Mouse (Mus musculus) intestine, embryonic 14.5 days (tissue): ENCODE data around the gene Fam193a. TPM values are rescaled to one million over a fixed set of nuclear protein-coding genes. Genes with fewer than 3 reads are reported as not detected.

Source experiments
- ATAC-seq: fragments of 200-750 bp; cut with Nextera tagmentation; replicated peaks from 2 replicates; pipeline ENCODE4 v1.8.0; 2017; ENCODE audit warnings: low read depth, moderate number of reproducible peaks, moderate TSS enrichment, moderate library complexity; ENCODE audit not compliant: low FRiP score, low TSS enrichment
- DNase-seq: peaks from one replicate; pipeline ENCODE4 v3.0.0-alpha.2; 2018; ENCODE audit warnings: low spot score
- H3K27ac ChIP-seq: fragments of 300-500 bp; sonication (generic); 2 replicates; pipeline ENCODE4 v1.5.1; 2014; ENCODE audit warnings: low read depth, mild to moderate bottlenecking, control low read depth
- H3K27me3 ChIP-seq: fragments of 300-500 bp; sonication (generic); replicated peaks from 2 replicates; pipeline ENCODE4 v1.6.1; 2014; ENCODE audit warnings: low read length, control low read depth; ENCODE audit not compliant: control insufficient read depth, insufficient read depth
- H3K36me3 ChIP-seq: fragments of 300-500 bp; sonication (generic); 2 replicates; pipeline ENCODE4 v1.6.1; 2014; ENCODE audit warnings: low read length, control low read depth; ENCODE audit not compliant: control insufficient read depth, insufficient read depth
- H3K4me1 ChIP-seq: fragments of 300-500 bp; sonication (generic); replicated peaks from 2 replicates; pipeline ENCODE4 v1.6.1; 2014; ENCODE audit warnings: low read length, control low read depth, mixed read lengths; ENCODE audit not compliant: control insufficient read depth, insufficient read depth
- H3K4me2 ChIP-seq: fragments of 300-500 bp; sonication (generic); 2 replicates; pipeline ENCODE4 v1.6.1; 2014; ENCODE audit warnings: low read length
- H3K4me3 ChIP-seq: fragments of 300-500 bp; sonication (generic); 2 replicates; pipeline ENCODE4 v1.5.1; 2014; ENCODE audit warnings: low read depth, low read length, control low read depth, mixed read lengths
- H3K9ac ChIP-seq: fragments of 300-500 bp; sonication (generic); 2 replicates; pipeline ENCODE4 v1.6.1; 2014; ENCODE audit warnings: mild to moderate bottlenecking, low read length
- H3K9me3 ChIP-seq: fragments of 300-500 bp; sonication (generic); 2 replicates; pipeline ENCODE4 v1.6.1; 2016; ENCODE audit warnings: low read length, control low read depth; ENCODE audit not compliant: control insufficient read depth
- WGBS: fragments of 180-500 bp; shearing (Covaris S2); extraction: QIAGEN DNeasy Blood & Tissue Kit; methylation state at CpG from one replicate; pipeline ENCODE4 v1.1.7; 2014; 5-methylcytosine and 5-hydroxymethylcytosine counted together
- polyA plus RNA-seq: library from polyadenylated mRNA; unstranded; fragments of >200 nt; fragmentation: Nextera tagmentation; extraction: Ambion mirVana; gene quantifications from 2 replicates; pipeline ENCODE4 v1.2.1, GENCODE M21; 2014

The Fam193a gene
- polyA plus RNA-seq, 1 experiment from 2014 or later = 13.0 TPM

- DNase-seq (peak; percentile 4), ATAC-seq (no peak)
- Histone ChIP-seq H3K4me2 (no peak overlapping the region), H3K36me3 (peaks cover 74% of the 10 kb centered on the region), H3K4me1 (no peaks in the 10 kb centered on the region), H3K9ac (no peak overlapping the region), H3K27me3 (no peaks in the 10 kb centered on the region), H3K9me3 (no peaks in the 10 kb centered on the region), H3K4me3 (no peak overlapping the region), H3K27ac (no peak overlapping the region)
- 96% methylated on average over 1 of the region's 1 CpGs for WGBS
Observed at GRCm38 (mm10) chr5:34458994-34459393, 89.3 kb downstream of the Fam193a start.

GRCm38 (mm10) chr5:34461294-34461693, 91.6 kb downstream of the Fam193a start:
- Histone ChIP-seq H3K4me2 (no peak overlapping the region), H3K9ac (no peak overlapping the region), H3K9me3 (no peaks in the 10 kb centered on the region), H3K4me1 (no peaks in the 10 kb centered on the region), H3K27me3 (no peaks in the 10 kb centered on the region), H3K27ac (no peak overlapping the region), H3K4me3 (no peak overlapping the region), H3K36me3 (peaks cover 86% of the 10 kb centered on the region)
- WGBS = 97% methylated on average over 4 of the region's 4 CpGs
- ATAC-seq (no peak), DNase-seq (peak; percentile 44)

DNA sequence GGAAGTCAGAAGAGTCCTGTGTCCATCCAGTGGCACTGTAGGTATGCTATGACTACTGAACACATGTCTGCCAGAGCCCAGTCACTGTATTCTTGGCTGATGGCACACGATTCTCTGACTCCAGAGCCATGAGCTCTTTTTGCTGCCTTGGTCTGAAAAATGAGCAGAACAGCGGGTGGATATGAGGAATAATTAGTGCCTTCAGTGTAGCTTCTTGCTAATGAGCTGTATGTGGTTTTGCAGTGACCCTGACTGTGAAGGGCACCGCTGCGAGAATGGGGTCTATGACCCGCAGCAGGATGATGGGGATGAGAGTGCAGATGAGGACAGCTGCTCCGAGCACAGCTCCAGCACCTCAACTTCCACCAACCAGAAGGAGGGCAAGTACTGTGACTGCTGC, 92.1 kb downstream of the Fam193a start:
- no peaks in the 10 kb centered on the region for H3K27me3 ChIP-seq
- WGBS = 93% methylated on average over 6 of the region's 6 CpGs
- no peak overlapping the region for H3K27ac ChIP-seq
- ATAC-seq (no peak), DNase-seq (peak; percentile 44)
- H3K4me1 ChIP-seq = no peaks in the 10 kb centered on the region
- H3K4me2 ChIP-seq = no peak overlapping the region
- peaks cover 92% of the 10 kb centered on the region for H3K36me3 ChIP-seq
- no peak overlapping the region for H3K9ac ChIP-seq
- no peaks in the 10 kb centered on the region for H3K9me3 ChIP-seq
- no peak overlapping the region for H3K4me3 ChIP-seq

- ATAC-seq (no peak), DNase-seq (peak; percentile 27)
- Histone ChIP-seq H3K27me3 (no peaks in the 10 kb centered on the region), H3K9me3 (no peaks in the 10 kb centered on the region), H3K4me1 (no peaks in the 10 kb centered on the region), H3K27ac (no peak overlapping the region), H3K4me3 (no peak overlapping the region), H3K9ac (no peak overlapping the region), H3K36me3 (peaks cover 80% of the 10 kb centered on the region), H3K4me2 (no peak overlapping the region)
- 84% methylated on average over 1 of the region's 1 CpGs for WGBS
Observed at GRCm38 (mm10) chr5:34466079-34466478, 96.3 kb downstream of the Fam193a start.

- H3K4me1 ChIP-seq = no peaks in the 10 kb centered on the region
- no peak overlapping the region for H3K27ac ChIP-seq
- no peak for ATAC-seq
- WGBS = 97% methylated on average over 2 of the region's 2 CpGs
- peak; percentile 2 for DNase-seq
- H3K36me3 ChIP-seq = peaks cover 80% of the 10 kb centered on the region
- no peak overlapping the region for H3K9ac ChIP-seq
- no peaks in the 10 kb centered on the region for H3K9me3 ChIP-seq
- H3K4me3 ChIP-seq = no peak overlapping the region
- H3K27me3 ChIP-seq = no peaks in the 10 kb centered on the region
- H3K4me2 ChIP-seq = no peak overlapping the region
Observed at GRCm38 (mm10) chr5:34466648-34467047, 96.9 kb downstream of the Fam193a start.

DNA sequence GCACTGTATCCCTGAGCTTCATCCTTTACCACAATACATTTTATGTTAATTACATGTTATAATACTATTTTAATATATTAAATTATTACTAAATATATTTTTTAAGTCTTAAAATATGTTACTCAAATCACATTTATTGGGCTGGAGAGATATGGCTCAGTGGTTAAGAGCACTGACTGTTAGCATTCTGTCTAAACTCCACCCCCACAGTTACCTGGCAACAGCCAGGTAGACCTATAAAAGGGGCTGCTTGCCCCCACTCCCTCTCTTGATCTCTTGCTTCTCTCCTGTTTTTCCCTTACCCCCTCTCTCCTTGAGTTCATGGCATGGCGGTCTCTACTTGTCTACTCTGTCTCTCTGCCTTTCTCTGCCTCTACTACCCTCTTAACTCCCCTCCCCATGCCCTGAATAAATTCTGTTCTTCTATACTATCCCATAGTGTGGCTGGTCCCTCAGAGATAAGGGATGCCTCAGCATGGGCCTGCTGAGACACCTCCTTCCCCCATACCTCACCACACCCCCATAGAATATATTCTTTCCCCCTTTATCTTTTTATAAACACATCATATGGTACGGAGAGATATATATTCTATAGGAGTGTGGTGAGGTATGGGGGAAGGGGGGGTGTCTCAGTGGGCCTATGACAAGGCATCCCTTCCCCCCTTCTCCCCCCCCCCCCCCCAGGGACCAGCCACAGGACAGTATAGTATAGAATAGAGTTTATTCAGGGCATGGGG, 98.5 kb downstream of the Fam193a start:
- Histone ChIP-seq H3K36me3 (peaks cover 72% of the 10 kb centered on the region), H3K4me1 (no peaks in the 10 kb centered on the region), H3K27ac (no peak overlapping the region), H3K9ac (no peak overlapping the region), H3K4me2 (no peak overlapping the region), H3K9me3 (no peaks in the 10 kb centered on the region), H3K4me3 (no peak overlapping the region), H3K27me3 (no peaks in the 10 kb centered on the region)
- DNase-seq (peak; percentile 42), ATAC-seq (peak; percentile 47; the same call in 1 of the 2 replicates)
- WGBS = 92% methylated on average over 2 of the region's 2 CpGs

GRCm38 (mm10) chr5:34480926-34481325, 111.2 kb downstream of the Fam193a start:
- Histone ChIP-seq H3K27me3 (no peaks in the 10 kb centered on the region), H3K4me1 (no peaks in the 10 kb centered on the region), H3K4me2 (no peak overlapping the region), H3K27ac (no peak overlapping the region), H3K9me3 (no peaks in the 10 kb centered on the region), H3K9ac (no peak overlapping the region), H3K36me3 (peaks cover 73% of the 10 kb centered on the region), H3K4me3 (no peak overlapping the region)
- DNase-seq = peak; percentile 23
- ATAC-seq = no peak
- 79% methylated on average over 3 of the region's 3 CpGs for WGBS

DNA sequence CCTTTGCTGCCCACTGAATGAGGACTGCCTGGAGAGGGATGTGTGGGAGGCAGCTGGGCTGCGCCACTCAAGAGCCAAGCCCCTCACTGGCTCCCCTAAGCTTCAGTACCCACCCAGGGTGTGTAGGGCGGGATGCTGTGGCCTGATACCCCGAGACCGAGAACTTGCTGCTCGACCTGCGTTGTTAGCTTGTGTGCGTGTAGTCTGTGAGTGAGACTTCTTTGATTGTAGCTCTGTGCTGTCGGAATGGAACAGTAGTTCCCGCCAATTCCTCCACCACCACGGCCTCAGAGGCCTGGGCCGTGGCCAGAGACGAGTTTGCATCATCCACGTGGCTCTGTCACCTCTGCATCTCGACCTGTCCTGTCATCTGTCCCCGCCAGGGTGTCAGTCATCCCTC, 116.0 kb downstream of the Fam193a start:
- WGBS = 91% methylated on average over 15 of the region's 15 CpGs
- no peak for DNase-seq
- H3K36me3 ChIP-seq = peaks cover 41% of the 10 kb centered on the region

More for the DNA sequence above, 116.0 kb downstream of the Fam193a start:
- H3K9me3 ChIP-seq = no peaks in the 10 kb centered on the region
- ATAC-seq = no peak
- no peak overlapping the region for H3K9ac ChIP-seq
- H3K4me1 ChIP-seq = no peaks in the 10 kb centered on the region
- no peak overlapping the region for H3K27ac ChIP-seq
- H3K4me2 ChIP-seq = no peak overlapping the region
- H3K27me3 ChIP-seq = no peaks in the 10 kb centered on the region
- no peak overlapping the region for H3K4me3 ChIP-seq
